Mouse (Mus musculus) adrenal gland, postnatal 14 days (tissue): ENCODE measurements around the gene Rab40c. TPM values are rescaled to one million over a fixed set of nuclear protein-coding genes. Genes with fewer than 3 reads are reported as not detected.

Experiments used
- DNase-seq: peaks from one replicate; pipeline ENCODE4 v3.0.0; 2021; ENCODE audit warnings: mixed read lengths
- long read RNA-seq, 2 experiments: library from polyadenylated mRNA; stranded (forward); transcript quantifications; one replicate each; pipeline ENCODE4 v2.0.0; 2021
- total RNA-seq: library from RNA; stranded (reverse); gene quantifications from 2 replicates; pipeline ENCODE4 v1.2.3, GENCODE M21; 2021

The Rab40c gene
- total RNA-seq, result 19.8 and 20.9 TPM in 2 replicates
- long read RNA-seq, experiment 1, transcript Rab40c-201 (7 exons, 2,466 nt), result major isoform, 28 of 52 reads
- long read RNA-seq, experiment 1, transcript Rab40c-207 (6 exons, 2,506 nt), result minor isoform, 15 of 52 reads
- long read RNA-seq, experiment 1, partial matches to known transcripts, result 2 of 52 reads
- long read RNA-seq, experiment 1, other reads (novel, unspliced or antisense), result 7 of 52 reads
- long read RNA-seq, experiment 2, transcript Rab40c-207 (6 exons, 2,506 nt), result minor isoform, 6 of 32 reads
- long read RNA-seq, experiment 2, transcript Rab40c-201 (7 exons, 2,466 nt), result major isoform, 19 of 32 reads
- long read RNA-seq, experiment 2, partial matches to known transcripts, result 0 of 32 reads
- long read RNA-seq, experiment 2, other reads (novel, unspliced or antisense), result 7 of 32 reads

- peak; percentile 78 for DNase-seq
Measured at GRCm38 (mm10) chr17:25919144-25919785, at the start of gene Rab40c. Rab40c (minus strand) TSS chr17:25919727.

- DNase-seq, result no peak
Measured at GRCm38 (mm10) chr17:25968176-25968575, 48.6 kb upstream of the Rab40c start.

GRCm38 (mm10) chr17:25967652-25968051 lies 48.1 kb upstream of the Rab40c start:
- no peak for DNase-seq

GRCm38 (mm10) chr17:25964271-25964670 lies 44.7 kb upstream of the Rab40c start:
- DNase-seq, result no peak

GRCm38 (mm10) chr17:25962413-25962905 lies 42.9 kb upstream of the Rab40c start:
- no peak for DNase-seq

- DNase-seq, result no peak
Measured at GRCm38 (mm10) chr17:25961566-25961965, 42.0 kb upstream of the Rab40c start.

GRCm38 (mm10) chr17:25959630-25960467 lies 40.3 kb upstream of the Rab40c start:
- DNase-seq, result no peak

- DNase-seq, result no peak
Measured at GRCm38 (mm10) chr17:25958771-25959494, 39.4 kb upstream of the Rab40c start.

GRCm38 (mm10) chr17:25957586-25958051 lies 38.1 kb upstream of the Rab40c start:
- no peak for DNase-seq

GRCm38 (mm10) chr17:25956631-25957030 lies 37.1 kb upstream of the Rab40c start:
- DNase-seq, result no peak

- DNase-seq, result no peak
Measured at GRCm38 (mm10) chr17:25956201-25956600, 36.7 kb upstream of the Rab40c start.

- no peak for DNase-seq
Measured at GRCm38 (mm10) chr17:25955736-25956135, 36.2 kb upstream of the Rab40c start.

- no peak for DNase-seq
Measured at GRCm38 (mm10) chr17:25954671-25955070, 35.1 kb upstream of the Rab40c start.

GRCm38 (mm10) chr17:25953161-25953560 lies 33.6 kb upstream of the Rab40c start:
- no peak for DNase-seq

- DNase-seq, result peak; percentile 48
Measured at GRCm38 (mm10) chr17:25951803-25952623, 32.5 kb upstream of the Rab40c start, which contains the start of gene A930017K11Rik. A930017K11Rik (minus strand) TSS chr17:25952565.

- no peak for DNase-seq
Measured at GRCm38 (mm10) chr17:25951225-25951802, 31.8 kb upstream of the Rab40c start.

- DNase-seq, result no peak
Measured at GRCm38 (mm10) chr17:25950706-25951105, 31.2 kb upstream of the Rab40c start.

GRCm38 (mm10) chr17:25949981-25950380 lies 30.5 kb upstream of the Rab40c start:
- DNase-seq, result no peak

- no peak for DNase-seq
Measured at GRCm38 (mm10) chr17:25948051-25948450, 28.5 kb upstream of the Rab40c start.

- no peak for DNase-seq
Measured at GRCm38 (mm10) chr17:25947576-25947975, 28.0 kb upstream of the Rab40c start.
